Mouse (Mus musculus) cerebellum, adult 2 months (tissue): ENCODE data around the gene A930004D18Rik. TPM values are rescaled to one million over a fixed set of nuclear protein-coding genes. Genes with fewer than 3 reads are reported as not detected.

ENCODE experiments used
- DNase-seq, 2 experiments: peaks; one replicate each; pipeline ENCODE4 v3.0.0; 2021
- H3K27ac ChIP-seq: fragments of 200-500 bp; 2 replicates; pipeline ENCODE4 v1.5.1; 2012; ENCODE audit warnings: low read length, control low read depth, inconsistent platforms; ENCODE audit not compliant: insufficient read depth
- H3K27me3 ChIP-seq: fragments of 200-500 bp; 2 replicates; pipeline ENCODE4 v1.6.1; 2012; ENCODE audit warnings: inconsistent platforms, mild to moderate bottlenecking, low read length, moderate library complexity; ENCODE audit not compliant: control insufficient read depth, insufficient read depth
- H3K4me1 ChIP-seq: fragments of 200-500 bp; 2 replicates; pipeline ENCODE4 v1.6.1; 2011; ENCODE audit warnings: low read length; ENCODE audit not compliant: control insufficient read depth, insufficient read depth
- H3K4me3 ChIP-seq: fragments of 200-500 bp; replicated peaks from 2 replicates; pipeline ENCODE3; 2011; ENCODE audit warnings: mild to moderate bottlenecking, low read depth, low read length, control low read depth; ENCODE audit not compliant: insufficient read depth
- CTCF ChIP-seq: fragments of 200-500 bp; IDR thresholded peaks from 2 replicates; pipeline ENCODE4 v1.5.1; 2011; ENCODE audit warnings: low read depth, mild to moderate bottlenecking, control low read depth, low read length, moderate library complexity, borderline replicate concordance; ENCODE audit not compliant: insufficient read depth
- POLR2A ChIP-seq: fragments of 200-500 bp; IDR thresholded peaks from 2 replicates; pipeline ENCODE4 v1.6.1; 2011; ENCODE audit warnings: low read length, control low read depth, borderline replicate concordance; ENCODE audit not compliant: insufficient read depth
- WGBS: fragments of 180-500 bp; shearing (Covaris S2); methylation state at CpG from one replicate; pipeline ENCODE4 v1.1.7; 2018; 5-methylcytosine and 5-hydroxymethylcytosine counted together
- polyA plus RNA-seq: library from polyadenylated mRNA; depleted of rRNA; stranded (reverse); fragments of >200 nt; gene quantifications from 2 replicates; pipeline ENCODE4 v1.2.3, GENCODE M21; 2012

A930004D18Rik gene
- polyA plus RNA-seq, 1 experiment: 2.6 TPM

- no peaks in the 10 kb centered on the region for H3K4me1 ChIP-seq
- 99% methylated on average over 7 of the region's 7 CpGs for WGBS
- no peak overlapping the region for H3K27ac ChIP-seq
- H3K27me3 ChIP-seq: no peaks in the 10 kb centered on the region
- TF ChIP-seq POLR2A (no peak), CTCF (no peak)
- DNase-seq: no peak
- H3K4me3 ChIP-seq: no peak overlapping the region
These were observed 7.9 kb downstream of the A930004D18Rik start for GRCm38 (mm10) chr2:18029656-18030055.

- Histone ChIP-seq H3K4me1 (no peaks in the 10 kb centered on the region), H3K27me3 (no peaks in the 10 kb centered on the region), H3K4me3 (peak overlapping the region; percentile 69), H3K27ac (peak overlapping the region; percentile 93)
- under 1% methylated on average over 61 of the region's 61 CpGs for WGBS
- no peak for TF ChIP-seq CTCF
- peak; percentile 49; the same call in 1 of the 2 replicates for TF ChIP-seq POLR2A
- DNase-seq: peak; percentile 90 to 91
These were observed 9.2 kb downstream of the A930004D18Rik start for GRCm38 (mm10) chr2:18028140-18029021.

GRCm38 (mm10) chr2:18027448-18028139 lies 9.9 kb downstream of the A930004D18Rik start:
- H3K4me3 ChIP-seq: peak overlapping the region; percentile 69
- H3K27me3 ChIP-seq: no peaks in the 10 kb centered on the region
- WGBS: under 1% methylated on average over 44 of the region's 44 CpGs
- peak overlapping the region; percentile 93 for H3K27ac ChIP-seq
- no peaks in the 10 kb centered on the region for H3K4me1 ChIP-seq
- TF ChIP-seq CTCF (peak; percentile 83), POLR2A (peak; percentile 24; the same call in 1 of the 2 replicates)
- peak; percentile 91 to 96 for DNase-seq

- WGBS: under 1% methylated on average over 44 of the region's 44 CpGs
- no peak for TF ChIP-seq POLR2A
- TF ChIP-seq CTCF: no peak
- H3K4me3 ChIP-seq: peak overlapping the region; percentile 69
- peak; percentile 56 to 60 for DNase-seq
- no peaks in the 10 kb centered on the region for H3K27me3 ChIP-seq
- H3K4me1 ChIP-seq: no peaks in the 10 kb centered on the region
- H3K27ac ChIP-seq: no peak overlapping the region
These were observed 11.2 kb downstream of the A930004D18Rik start for GRCm38 (mm10) chr2:18026116-18026947.

- Histone ChIP-seq H3K27ac (no peak overlapping the region), H3K4me1 (no peaks in the 10 kb centered on the region), H3K27me3 (no peaks in the 10 kb centered on the region), H3K4me3 (peak overlapping the region; percentile 69)
- no peak for DNase-seq
- no peak for TF ChIP-seq CTCF
- TF ChIP-seq POLR2A: no peak
- WGBS: 11% methylated on average over 14 of the region's 14 CpGs
These were observed 11.8 kb downstream of the A930004D18Rik start for GRCm38 (mm10) chr2:18025781-18026115.

- Histone ChIP-seq H3K4me1 (no peaks in the 10 kb centered on the region), H3K4me3 (no peak overlapping the region), H3K27ac (no peak overlapping the region), H3K27me3 (no peaks in the 10 kb centered on the region)
- WGBS: 96% methylated on average over 5 of the region's 5 CpGs
- no peak for DNase-seq
- no peak for TF ChIP-seq CTCF
- no peak for TF ChIP-seq POLR2A
These were observed 12.4 kb downstream of the A930004D18Rik start for GRCm38 (mm10) chr2:18025116-18025515.

- 78% methylated on average over 1 of the region's 1 CpGs for WGBS
- Histone ChIP-seq H3K27ac (no peak overlapping the region), H3K4me1 (no peaks in the 10 kb centered on the region), H3K4me3 (no peak overlapping the region), H3K27me3 (no peaks in the 10 kb centered on the region)
- DNase-seq: no peak
- TF ChIP-seq POLR2A (no peak), CTCF (no peak)
These were observed 14.7 kb downstream of the A930004D18Rik start for GRCm38 (mm10) chr2:18022886-18023285.
